Mouse (Mus musculus) forebrain, embryonic 16.5 days (tissue): ENCODE data around the gene Faf2. TPM values are rescaled to one million over a fixed set of nuclear protein-coding genes. Genes with fewer than 3 reads are reported as not detected.
A peak's percentile ranks its signal among the peaks of the same experiment; 100 is the strongest.

ENCODE experiments used
- ATAC-seq: fragments of 200-750 bp; cut with Nextera tagmentation; 2 replicates; pipeline ENCODE4 v1.8.0; 2017; ENCODE audit warnings: mild to moderate bottlenecking, moderate library complexity
- H3K27ac ChIP-seq: fragments of 300-500 bp; sonication (generic); 2 replicates; pipeline ENCODE4 v1.5.1; 2014; ENCODE audit warnings: low read length, control low read depth
- H3K27me3 ChIP-seq: fragments of 300-500 bp; sonication (generic); replicated peaks from 2 replicates; pipeline ENCODE4 v1.6.1; 2014; ENCODE audit warnings: low read length; ENCODE audit not compliant: control insufficient read depth, insufficient read depth
- H3K36me3 ChIP-seq: fragments of 300-500 bp; sonication (generic); 2 replicates; pipeline ENCODE4 v1.6.1; 2014; ENCODE audit not compliant: control insufficient read depth, insufficient read depth
- H3K4me1 ChIP-seq: fragments of 300-500 bp; sonication (generic); replicated peaks from 2 replicates; pipeline ENCODE4 v1.6.1; 2014; ENCODE audit warnings: low read length; ENCODE audit not compliant: control insufficient read depth, insufficient read depth
- H3K4me2 ChIP-seq: fragments of 300-500 bp; sonication (generic); 2 replicates; pipeline ENCODE4 v1.6.1; 2014; ENCODE audit warnings: mild to moderate bottlenecking, low read length, control low read depth
- H3K4me3 ChIP-seq: fragments of 300-500 bp; sonication (generic); replicated peaks from 2 replicates; pipeline ENCODE4 v1.5.1; 2014; ENCODE audit warnings: mild to moderate bottlenecking, low read length, control low read depth
- H3K9ac ChIP-seq: fragments of 300-500 bp; sonication (generic); replicated peaks from 2 replicates; pipeline ENCODE4 v1.6.1; 2014; ENCODE audit warnings: low read depth, low read length, control low read depth
- H3K9me3 ChIP-seq: fragments of 300-500 bp; sonication (generic); 2 replicates; pipeline ENCODE4 v1.6.1; 2016; ENCODE audit warnings: low read length; ENCODE audit not compliant: control insufficient read depth
- WGBS: fragments of 180-500 bp; shearing (Covaris S2); extraction: QIAGEN DNeasy Blood & Tissue Kit; methylation state at CpG from one replicate; pipeline ENCODE4 v1.1.7; 2014; 5-methylcytosine and 5-hydroxymethylcytosine counted together
- polyA plus RNA-seq: library from polyadenylated mRNA; unstranded; fragments of >200 nt; fragmentation: Nextera tagmentation; extraction: Ambion mirVana; gene quantifications from 2 replicates; pipeline ENCODE4 v1.2.1, GENCODE M21; 2015

Gene Faf2
- polyA plus RNA-seq, 1 experiment from 2014 or later: 62.9 TPM

DNA sequence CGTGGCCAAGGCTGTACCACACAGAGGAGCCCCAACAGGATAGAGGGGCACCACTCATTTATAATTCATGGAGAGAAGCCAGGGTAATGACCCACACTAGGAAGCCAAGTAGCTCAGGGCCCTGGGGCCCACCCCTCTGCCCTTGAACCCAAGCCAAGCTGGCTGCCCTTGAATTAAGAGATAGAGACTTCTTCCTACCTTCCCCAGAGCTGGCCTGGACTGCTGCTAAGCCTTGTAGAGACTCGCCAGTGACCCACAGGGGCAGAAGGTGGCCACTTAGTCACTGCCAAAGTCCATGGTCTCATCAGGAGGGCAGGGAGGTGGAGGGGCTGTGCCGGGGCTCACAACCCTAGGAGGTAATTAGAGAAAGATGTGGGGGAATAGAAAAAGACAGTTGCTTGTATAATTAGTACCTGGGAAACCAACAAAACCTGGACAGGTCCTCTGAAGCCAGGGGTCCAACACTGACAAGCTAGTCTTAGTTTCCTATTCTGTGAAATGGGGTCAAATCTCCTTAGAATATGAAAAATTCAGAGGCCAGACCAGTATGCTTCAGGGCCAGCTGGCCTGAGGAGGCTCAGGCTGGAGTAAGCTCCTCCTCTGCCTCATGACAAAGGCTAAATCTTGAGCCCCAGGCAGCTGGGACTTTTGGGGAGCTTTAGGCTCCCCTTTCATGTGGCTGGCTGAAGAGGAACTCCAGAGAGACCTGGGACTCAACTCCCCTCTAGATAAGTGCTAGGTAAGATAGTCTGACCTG is 62.7 kb downstream of the Faf2 start:
- H3K9me3 ChIP-seq: no peaks in the 10 kb centered on the region
- H3K4me2 ChIP-seq: peak overlapping the region; percentile 98
- no peak for ATAC-seq
- peaks cover 47% of the 10 kb centered on the region for H3K36me3 ChIP-seq
- H3K4me3 ChIP-seq: peak overlapping the region; percentile 78
- peaks cover 30% of the 10 kb centered on the region for H3K4me1 ChIP-seq
- WGBS: 75% methylated on average over 3 of the region's 3 CpGs
- no peak overlapping the region for H3K27ac ChIP-seq
- no peaks in the 10 kb centered on the region for H3K27me3 ChIP-seq
- peak overlapping the region; percentile 30 for H3K9ac ChIP-seq

DNA sequence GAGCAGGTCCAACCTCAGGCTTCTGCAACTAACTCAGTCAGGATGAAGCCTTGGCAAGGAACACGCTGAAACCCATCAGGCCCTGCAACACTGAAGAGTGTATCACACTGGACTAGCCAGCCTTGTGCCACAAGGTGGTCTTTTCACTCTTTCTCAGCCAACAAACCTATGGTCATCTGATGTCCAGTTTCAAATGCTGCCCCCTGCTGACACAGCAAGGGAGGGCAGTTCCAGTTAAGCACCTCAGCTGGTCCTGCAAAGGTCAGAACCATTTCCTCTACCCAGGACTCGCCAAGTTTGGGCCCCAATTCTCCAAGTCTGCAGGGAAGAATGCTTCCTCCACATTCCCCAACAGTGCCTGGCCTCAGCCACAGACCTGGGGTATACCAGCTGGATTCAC is 63.6 kb downstream of the Faf2 start:
- Histone ChIP-seq H3K9ac (peak overlapping the region; percentile 97), H3K4me3 (peak overlapping the region; percentile 78), H3K36me3 (peaks cover 40% of the 10 kb centered on the region), H3K4me1 (peaks cover 30% of the 10 kb centered on the region), H3K27me3 (no peaks in the 10 kb centered on the region), H3K4me2 (peak overlapping the region; percentile 98), H3K9me3 (no peaks in the 10 kb centered on the region), H3K27ac (no peak overlapping the region)
- no peak for ATAC-seq
- WGBS: 49% methylated on average over 2 of the region's 2 CpGs

GRCm38 (mm10) chr13:54686139-54687053 is 64.8 kb downstream of the Faf2 start:
- no peak for ATAC-seq
- Histone ChIP-seq H3K9me3 (no peaks in the 10 kb centered on the region), H3K36me3 (peaks cover 28% of the 10 kb centered on the region), H3K4me2 (peak overlapping the region; percentile 98), H3K9ac (peak overlapping the region; percentile 97), H3K4me1 (peaks cover 33% of the 10 kb centered on the region), H3K27me3 (no peaks in the 10 kb centered on the region), H3K4me3 (peak overlapping the region; percentile 78), H3K27ac (peak overlapping the region; percentile 99)
- 5% methylated on average over 19 of the region's 19 CpGs for WGBS

DNA sequence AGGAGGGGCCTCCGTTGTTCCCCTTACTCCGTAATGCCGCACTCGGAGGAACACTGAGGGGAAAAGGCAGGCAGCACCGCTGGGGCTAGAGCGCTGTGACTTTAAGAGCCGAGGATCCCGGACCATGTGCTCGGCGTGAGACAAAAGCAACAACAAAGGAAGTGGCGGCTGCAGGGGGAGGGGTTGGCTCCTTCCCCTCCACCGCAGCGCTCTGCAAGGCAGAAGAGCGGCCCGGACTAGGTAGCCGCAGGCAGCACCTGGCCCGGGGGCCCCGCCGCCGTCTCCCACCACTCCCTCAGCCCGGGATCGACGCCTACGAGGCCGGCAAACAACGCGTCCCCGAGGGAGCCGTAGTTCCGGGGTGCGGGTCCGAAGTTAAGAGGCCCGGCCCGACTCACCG is 65.5 kb downstream of the Faf2 start:
- Histone ChIP-seq H3K27ac (peak overlapping the region; percentile 99), H3K9ac (peak overlapping the region; percentile 97), H3K36me3 (peaks cover 21% of the 10 kb centered on the region), H3K27me3 (no peaks in the 10 kb centered on the region), H3K4me1 (peaks cover 40% of the 10 kb centered on the region), H3K4me3 (peak overlapping the region; percentile 78), H3K9me3 (no peaks in the 10 kb centered on the region), H3K4me2 (peak overlapping the region; percentile 98)
- ATAC-seq: peak; percentile 69
- 0% methylated on average over 35 of the region's 35 CpGs for WGBS

GRCm38 (mm10) chr13:54687575-54688424 is 66.2 kb downstream of the Faf2 start:
- peaks cover 47% of the 10 kb centered on the region for H3K4me1 ChIP-seq
- H3K36me3 ChIP-seq: peaks cover 14% of the 10 kb centered on the region
- H3K27ac ChIP-seq: peak overlapping the region; percentile 99
- peak overlapping the region; percentile 61 for H3K4me2 ChIP-seq
- no peaks in the 10 kb centered on the region for H3K9me3 ChIP-seq
- peak overlapping the region; percentile 97 for H3K9ac ChIP-seq
- under 1% methylated on average over 81 of the region's 82 CpGs for WGBS
- peak; percentile 87 for ATAC-seq
- H3K4me3 ChIP-seq: peak overlapping the region; percentile 78
- H3K27me3 ChIP-seq: no peaks in the 10 kb centered on the region

DNA sequence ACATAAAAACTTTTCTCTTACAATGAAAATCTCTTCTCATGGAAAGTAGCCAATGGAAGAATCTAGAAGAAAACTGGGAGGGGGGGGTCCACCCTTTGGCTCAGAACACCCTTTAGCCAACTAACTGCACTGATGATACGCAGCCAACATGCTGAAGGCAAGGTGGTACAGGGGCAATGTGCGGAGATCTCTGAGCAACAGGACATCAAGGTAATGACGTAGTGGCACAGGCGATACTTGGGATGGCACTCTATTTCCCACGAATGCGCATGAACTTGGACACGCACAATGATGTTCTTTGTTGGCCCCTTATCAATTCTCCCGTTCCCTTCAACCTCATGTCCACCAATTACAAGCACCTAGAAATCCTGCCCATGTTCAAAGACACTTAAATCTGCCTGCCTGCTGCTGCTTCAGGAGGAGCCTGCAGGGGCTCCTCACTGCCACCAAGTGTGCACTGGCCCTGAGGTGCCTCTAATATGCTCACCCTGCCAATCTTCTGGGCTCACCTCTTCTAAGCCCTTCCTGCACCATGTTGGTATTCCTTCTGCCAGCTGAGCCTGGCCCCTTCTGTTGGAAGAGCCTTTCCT is 68.7 kb downstream of the Faf2 start:
- Histone ChIP-seq H3K4me2 (no peak overlapping the region), H3K4me3 (no peak overlapping the region), H3K27me3 (no peaks in the 10 kb centered on the region), H3K4me1 (peaks cover 39% of the 10 kb centered on the region), H3K9ac (no peak overlapping the region), H3K36me3 (no peaks in the 10 kb centered on the region), H3K9me3 (no peaks in the 10 kb centered on the region), H3K27ac (no peak overlapping the region)
- 89% methylated on average over 8 of the region's 8 CpGs for WGBS
- no peak for ATAC-seq

GRCm38 (mm10) chr13:54691737-54692136 is 70.2 kb downstream of the Faf2 start:
- H3K27me3 ChIP-seq: no peaks in the 10 kb centered on the region
- no peak for ATAC-seq
- no peaks in the 10 kb centered on the region for H3K36me3 ChIP-seq
- H3K27ac ChIP-seq: no peak overlapping the region
- H3K4me1 ChIP-seq: peaks cover 30% of the 10 kb centered on the region
- H3K9ac ChIP-seq: no peak overlapping the region
- H3K4me2 ChIP-seq: no peak overlapping the region; the same call in 1 of the 2 replicates
- no peak overlapping the region for H3K4me3 ChIP-seq
- no peaks in the 10 kb centered on the region for H3K9me3 ChIP-seq

GRCm38 (mm10) chr13:54692711-54693557 is 71.3 kb downstream of the Faf2 start:
- Histone ChIP-seq H3K4me1 (peaks cover 30% of the 10 kb centered on the region), H3K27me3 (no peaks in the 10 kb centered on the region), H3K9ac (peak overlapping the region; percentile 91), H3K27ac (peak overlapping the region; percentile 89), H3K4me3 (peak overlapping the region; percentile 93), H3K9me3 (no peaks in the 10 kb centered on the region), H3K36me3 (no peaks in the 10 kb centered on the region), H3K4me2 (peak overlapping the region; percentile 79)
- 13% methylated on average over 21 of the region's 21 CpGs for WGBS
- no peak for ATAC-seq
